Mouse (Mus musculus) small intestine, adult 2 months (tissue): Measurements from ENCODE around the gene Pwwp2a. TPM values are rescaled to one million over a fixed set of nuclear protein-coding genes. Genes with fewer than 3 reads are reported as not detected.

Experiments
- H3K27ac ChIP-seq: fragments of 200-500 bp; 2 replicates; pipeline ENCODE4 v1.5.1; 2012; ENCODE audit warnings: low read depth, low read length, control low read depth, inconsistent platforms; ENCODE audit not compliant: insufficient read depth
- H3K27me3 ChIP-seq: fragments of 200-500 bp; 2 replicates; pipeline ENCODE4 v1.6.1; 2012; ENCODE audit warnings: mild to moderate bottlenecking, moderate library complexity, low read length, inconsistent platforms; ENCODE audit not compliant: control insufficient read depth, insufficient read depth
- H3K36me3 ChIP-seq: fragments of 200-500 bp; 2 replicates; pipeline ENCODE4 v1.6.1; 2012; ENCODE audit warnings: mild to moderate bottlenecking, low read length, control low read depth, inconsistent platforms; ENCODE audit not compliant: control insufficient read depth, insufficient read depth
- H3K4me1 ChIP-seq: fragments of 200-500 bp; 2 replicates; pipeline ENCODE4 v1.6.1; 2012; ENCODE audit warnings: low read length, inconsistent platforms, mixed read lengths; ENCODE audit not compliant: control insufficient read depth, insufficient read depth, insufficient read length
- H3K4me3 ChIP-seq: fragments of 200-500 bp; 2 replicates; pipeline ENCODE4 v1.5.1; 2012; ENCODE audit warnings: low read depth, mild to moderate bottlenecking, control low read depth, inconsistent platforms, low read length, moderate library complexity
- CTCF ChIP-seq: fragments of 200-500 bp; IDR thresholded peaks from 2 replicates; pipeline ENCODE4 v1.5.1; 2012; ENCODE audit warnings: low read depth, mild to moderate bottlenecking, control low read depth, inconsistent platforms, low read length, moderate library complexity, mixed read lengths; ENCODE audit not compliant: insufficient replicate concordance, insufficient read length; ENCODE audit errors: extremely low read depth
- POLR2A ChIP-seq: fragments of 200-500 bp; IDR thresholded peaks from 2 replicates; pipeline ENCODE4 v1.6.1; 2012; ENCODE audit warnings: low read depth, mild to moderate bottlenecking, control low read depth, inconsistent platforms, low read length, moderate library complexity
- WGBS: fragments of 180-500 bp; shearing (Covaris S2); methylation state at CpG from one replicate; pipeline ENCODE4 v1.1.7; 2018; 5-methylcytosine and 5-hydroxymethylcytosine counted together
- polyA plus RNA-seq: library from polyadenylated mRNA; depleted of rRNA; stranded (reverse); fragments of >200 nt; gene quantifications from 2 replicates; pipeline ENCODE4 v1.2.3, GENCODE M21; 2012

Gene Pwwp2a
- polyA plus RNA-seq, 1 experiment: 10.1 TPM

DNA sequence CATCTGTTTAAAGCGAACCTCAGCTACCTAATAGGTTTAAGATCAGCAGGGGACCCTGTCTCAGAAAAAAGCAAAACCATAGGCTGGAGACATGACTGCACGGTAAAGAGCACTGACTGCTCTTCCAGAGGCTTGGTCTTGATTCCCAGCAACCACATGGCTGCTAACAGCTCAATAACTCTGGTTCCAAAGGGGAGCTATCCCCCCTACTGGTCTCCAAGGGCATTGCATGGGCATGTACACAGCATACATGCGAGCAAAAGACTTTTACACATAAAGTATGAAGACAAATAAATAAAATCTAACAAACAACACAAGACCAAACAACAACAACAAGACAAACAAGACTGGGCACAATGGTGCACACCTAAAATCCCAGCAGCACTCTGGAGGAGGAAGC, 36.5 kb upstream of the Pwwp2a start:
- TF ChIP-seq CTCF (peak; percentile 35; the same call in 1 of the 2 replicates), POLR2A (no peak)
- no peak overlapping the region for H3K4me3 ChIP-seq
- H3K27ac ChIP-seq: no peak overlapping the region
- no peaks in the 10 kb centered on the region for H3K4me1 ChIP-seq
- WGBS: 98% methylated on average over 3 of the region's 3 CpGs
- no peaks in the 10 kb centered on the region for H3K27me3 ChIP-seq
- no peaks in the 10 kb centered on the region for H3K36me3 ChIP-seq

DNA sequence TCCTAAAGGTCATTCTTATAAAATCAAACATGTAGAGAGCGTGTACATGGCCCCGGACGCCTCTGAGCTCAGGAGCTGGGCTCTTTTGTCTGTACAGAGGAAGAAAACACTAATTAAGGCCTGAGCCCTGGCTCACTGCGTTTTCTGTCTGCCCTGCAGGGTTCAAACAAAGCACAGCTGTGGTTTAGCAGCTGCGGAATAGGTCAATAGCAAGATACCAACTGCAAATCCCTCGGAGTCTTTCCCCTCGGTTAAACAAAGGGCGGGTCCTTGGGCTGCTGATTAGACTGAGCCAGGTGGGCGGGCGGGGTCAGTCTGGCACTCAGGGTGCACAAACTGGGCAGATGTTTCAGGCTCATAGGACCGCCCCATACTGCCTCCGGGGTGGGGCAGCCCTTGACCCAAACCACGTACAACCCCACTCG, 28.7 kb upstream of the Pwwp2a start:
- no peak for TF ChIP-seq POLR2A
- TF ChIP-seq CTCF: no peak
- Histone ChIP-seq H3K36me3 (no peaks in the 10 kb centered on the region), H3K4me3 (no peak overlapping the region), H3K27ac (peak overlapping the region; percentile 38; the same call in 1 of the 2 replicates), H3K4me1 (peaks cover 16% of the 10 kb centered on the region), H3K27me3 (no peaks in the 10 kb centered on the region)
- WGBS: 12% methylated on average over 14 of the region's 14 CpGs

DNA sequence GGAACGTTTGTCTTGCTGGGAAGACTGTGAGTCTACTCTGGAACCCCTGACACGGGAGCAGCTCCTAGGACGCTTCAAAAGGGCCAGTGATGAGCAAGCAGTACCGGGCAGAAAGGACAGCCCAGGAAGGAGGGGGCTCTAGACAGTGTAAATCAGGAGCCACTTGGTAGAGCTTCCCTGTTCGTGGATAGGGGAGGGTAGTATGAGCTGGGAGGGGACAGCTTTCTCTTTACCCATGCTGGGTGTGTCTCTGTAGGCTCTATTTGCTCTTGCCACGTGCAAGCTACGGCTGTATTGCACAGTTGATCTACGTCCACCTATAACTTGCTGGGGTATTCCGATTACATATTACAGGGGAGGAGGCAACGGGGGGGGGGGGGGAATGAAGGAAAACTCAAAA, 25.3 kb upstream of the Pwwp2a start:
- Histone ChIP-seq H3K4me1 (peaks cover 20% of the 10 kb centered on the region), H3K4me3 (no peak overlapping the region), H3K27ac (peak overlapping the region; percentile 41), H3K27me3 (no peaks in the 10 kb centered on the region), H3K36me3 (no peaks in the 10 kb centered on the region)
- 20% methylated on average over 10 of the region's 10 CpGs for WGBS
- TF ChIP-seq POLR2A (no peak), CTCF (no peak)

DNA sequence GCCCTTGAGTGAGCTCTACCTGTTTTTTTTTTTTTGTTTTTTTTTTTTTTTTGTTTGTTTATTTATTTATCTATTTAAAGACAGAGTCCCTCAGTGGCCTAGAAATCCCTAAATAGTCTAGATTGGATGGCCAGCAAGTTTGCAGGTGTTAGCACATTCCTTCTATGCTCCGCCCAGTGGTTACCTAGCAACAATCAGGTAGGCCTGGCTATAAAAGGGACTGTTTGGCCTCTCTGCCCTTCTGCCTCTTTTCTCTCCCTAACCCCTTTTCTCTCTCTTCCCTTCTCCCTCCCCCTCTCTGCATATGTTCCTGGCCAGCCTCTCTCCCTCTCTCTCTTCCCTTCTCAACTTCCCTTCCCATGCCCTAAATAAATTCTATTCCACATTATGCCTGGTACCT, 23.8 kb upstream of the Pwwp2a start:
- Histone ChIP-seq H3K36me3 (no peaks in the 10 kb centered on the region), H3K4me3 (no peak overlapping the region), H3K27me3 (no peaks in the 10 kb centered on the region), H3K4me1 (peaks cover 17% of the 10 kb centered on the region), H3K27ac (no peak overlapping the region)
- 15% methylated on average over 1 of the region's 1 CpGs for WGBS
- TF ChIP-seq CTCF (no peak), POLR2A (no peak)

DNA sequence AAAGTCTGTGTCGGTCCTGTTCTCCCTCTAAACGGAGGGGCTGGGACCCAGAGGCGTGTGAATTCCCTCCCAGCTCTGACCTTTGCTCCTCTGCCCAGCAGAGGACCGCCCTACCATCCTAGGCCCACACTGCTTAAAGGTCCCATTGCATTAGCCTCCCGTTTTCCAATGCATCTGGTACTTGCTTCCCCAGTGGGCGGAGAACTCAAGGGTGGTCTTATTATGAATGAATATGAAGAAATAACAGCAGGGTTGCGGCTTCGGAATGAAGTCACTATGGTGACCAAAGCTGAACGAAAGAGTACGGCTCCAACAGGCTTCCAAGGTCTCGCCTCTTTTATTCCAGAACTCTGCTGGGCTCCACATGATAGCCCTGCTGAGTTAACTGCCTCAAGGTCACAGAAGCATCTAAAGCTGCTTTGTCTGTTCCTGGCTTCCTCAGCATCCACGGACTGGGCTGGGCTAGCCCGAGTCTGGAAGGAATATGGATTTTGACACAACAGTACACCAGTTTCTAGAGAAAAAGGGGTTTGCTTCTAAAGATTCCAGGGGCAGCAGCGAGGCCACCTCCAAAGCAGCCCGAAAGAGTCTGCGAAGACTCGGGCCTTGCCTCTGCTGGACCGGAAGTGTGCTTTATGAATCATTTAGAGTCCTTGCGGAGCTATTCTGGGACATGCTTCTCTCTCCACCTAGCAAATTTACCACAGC, 14.6 kb upstream of the Pwwp2a start:
- H3K4me3 ChIP-seq: no peak overlapping the region
- no peak overlapping the region for H3K27ac ChIP-seq
- no peaks in the 10 kb centered on the region for H3K36me3 ChIP-seq
- TF ChIP-seq POLR2A (no peak), CTCF (no peak)
- WGBS: 72% methylated on average over 19 of the region's 19 CpGs
- H3K4me1 ChIP-seq: no peaks in the 10 kb centered on the region
- no peaks in the 10 kb centered on the region for H3K27me3 ChIP-seq

DNA sequence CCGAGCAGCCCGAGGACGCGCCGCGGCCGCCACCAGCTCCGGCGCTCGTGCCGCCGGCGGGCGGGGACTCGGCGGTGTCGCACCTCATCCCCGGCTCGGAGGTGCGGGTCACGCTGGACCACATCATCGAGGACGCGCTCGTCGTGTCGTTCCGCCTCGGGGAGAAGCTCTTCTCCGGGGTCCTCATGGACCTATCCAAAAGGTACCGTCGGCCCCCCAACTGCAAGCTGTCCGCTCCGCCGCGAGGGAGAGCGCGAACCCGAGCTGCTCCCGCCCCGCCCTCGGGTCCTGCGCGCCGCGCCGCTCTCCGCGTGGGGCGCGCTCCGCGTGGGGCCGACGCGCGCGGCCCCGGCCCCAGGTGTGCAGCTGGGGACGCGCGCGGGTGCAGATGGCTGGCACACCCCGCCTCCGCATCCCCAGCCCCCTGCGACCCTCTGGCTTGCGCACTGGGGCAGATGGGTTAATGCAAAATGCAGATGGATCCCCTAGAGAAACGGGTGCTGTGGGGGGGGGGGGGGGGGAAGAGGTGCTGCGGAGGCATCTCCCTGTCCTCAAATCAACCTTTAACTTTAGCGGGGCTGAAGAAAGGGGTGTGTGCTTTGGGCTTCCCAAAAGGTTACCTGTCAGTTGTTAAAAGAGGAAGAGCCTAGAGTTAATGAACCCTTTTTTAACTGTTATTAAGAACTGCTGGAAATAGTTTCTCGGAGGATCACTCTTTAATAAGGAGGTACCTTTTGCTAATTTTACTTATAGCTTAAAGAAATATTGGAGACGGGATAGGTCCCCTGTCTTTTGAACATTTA, 818 bp downstream of the Pwwp2a start:
- Histone ChIP-seq H3K27ac (peak overlapping the region; percentile 62), H3K36me3 (no peaks in the 10 kb centered on the region; the same call in none of the 2 replicates), H3K27me3 (no peaks in the 10 kb centered on the region), H3K4me3 (peak overlapping the region; percentile 71), H3K4me1 (peaks cover 4% of the 10 kb centered on the region; the same call in 1 of the 2 replicates)
- TF ChIP-seq POLR2A: peak; percentile 53; the same call in 1 of the 2 replicates
- TF ChIP-seq CTCF: no peak
- 1% methylated on average over 72 of the region's 72 CpGs for WGBS

DNA sequence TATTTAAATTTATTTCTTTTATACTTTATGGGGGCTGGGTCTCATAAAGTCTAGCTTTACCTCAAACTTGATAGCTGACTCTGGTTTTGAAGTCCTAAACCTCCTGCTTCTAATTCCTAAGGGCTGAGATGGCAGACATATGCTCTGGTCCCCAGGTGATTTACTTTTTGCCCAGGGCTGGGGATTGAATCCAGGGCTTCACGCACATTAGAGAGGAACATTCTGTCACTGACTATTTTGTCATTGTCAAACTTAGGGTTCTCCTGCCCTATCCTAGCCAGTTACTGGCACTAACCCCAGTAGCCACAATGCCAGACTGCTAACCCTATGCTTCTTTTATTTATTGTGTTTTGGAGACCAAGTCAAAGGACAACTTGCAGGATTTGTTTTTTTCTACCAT, 7.1 kb downstream of the Pwwp2a start:
- no peak for TF ChIP-seq POLR2A
- no peak for TF ChIP-seq CTCF
- H3K27ac ChIP-seq: no peak overlapping the region
- peaks cover 26% of the 10 kb centered on the region for H3K36me3 ChIP-seq
- H3K4me3 ChIP-seq: no peak overlapping the region
- H3K27me3 ChIP-seq: no peaks in the 10 kb centered on the region
- WGBS: 94% methylated on average over 1 of the region's 1 CpGs
- no peaks in the 10 kb centered on the region for H3K4me1 ChIP-seq
